ENCODE assay signal across 9 mouse cellular contexts in genomic region chr11:102257514-102257913, GRCm38 (mm10). TPM values are rescaled to one million over a fixed set of nuclear protein-coding genes. Genes with fewer than 3 reads are reported as not detected.
DNase-seq lines count a peak whose midpoint lies in the region; ATAC-seq lines count a peak whose summit lies in the region.
"Had no signal": no experiment of that assay in that cellular context is flagged by ENCODE, and none has a peak within 500 bp of the region (broad histone marks: within the 10 kb centered on the region; RNA-seq: fewer than 3 reads in every experiment).

No protein-coding gene starts in this region.

- DNase-seq in heart, postnatal 4 days, result peak; percentile 50
- no peak for DNase-seq in heart, postnatal 25 days (ENCODE audit: low spot score)
- DNase-seq in thymus, postnatal 14 days, result peak; percentile 27
- DNase-seq in thymus, postnatal 36 days, result no peak
- DNase-seq in thymus, postnatal 4 days, result peak; percentile 67
- no peak for DNase-seq in urinary bladder, adult 18-20 months (ENCODE audit: low spot score in 2 of 2)

- no peak overlapping the region for H3K4me2 ChIP-seq in forebrain, embryonic 12.5 days
- H3K4me2 ChIP-seq in hindbrain, embryonic 16.5 days (ENCODE audit: low read length), result no peak overlapping the region

- no peak for ATAC-seq in forebrain, embryonic 12.5 days (ENCODE audit: low FRiP score)
- no peak for ATAC-seq in hindbrain, embryonic 16.5 days

- H3K9me3 ChIP-seq in forebrain, embryonic 12.5 days, result no peaks in the 10 kb centered on the region
- no peaks in the 10 kb centered on the region for H3K9me3 ChIP-seq in hindbrain, embryonic 16.5 days (ENCODE audit: control insufficient read depth, low read length)

- H3K4me3 ChIP-seq in forebrain, embryonic 12.5 days (replicated peaks), result no peak overlapping the region
- no peak overlapping the region for H3K4me3 ChIP-seq in hindbrain, embryonic 16.5 days (ENCODE audit: low read length)

- WGBS in forebrain, embryonic 12.5 days, result 25% methylated on average over 9 of the region's 9 CpGs
- 31% methylated on average over 9 of the region's 9 CpGs for WGBS in hindbrain, embryonic 16.5 days

- peak overlapping the region; percentile 38 for H3K27ac ChIP-seq in forebrain, embryonic 12.5 days
- no peak overlapping the region for H3K27ac ChIP-seq in hindbrain, embryonic 16.5 days (ENCODE audit: low read depth, low read length)

- intact Hi-C loops in heart, postnatal 25 days (cut with DNase I), result no loop called here

- H3K36me3 ChIP-seq in forebrain, embryonic 12.5 days (replicated peaks), result peaks cover 51% of the 10 kb centered on the region
- no peaks in the 10 kb centered on the region for H3K36me3 ChIP-seq in hindbrain, embryonic 16.5 days (ENCODE audit: control insufficient read depth, insufficient read depth, low read length)

- H3K4me1 ChIP-seq in forebrain, embryonic 12.5 days, result peaks cover 14% of the 10 kb centered on the region
- H3K4me1 ChIP-seq in hindbrain, embryonic 16.5 days (ENCODE audit: control insufficient read depth, insufficient read depth, low read depth, low read length), result 0 out of 2 replicates have a peak, but pooled peaks cover 3% of the 10 kb centered on the region

- H3K9ac ChIP-seq in forebrain, embryonic 12.5 days, result no peak overlapping the region
- H3K9ac ChIP-seq in hindbrain, embryonic 16.5 days (ENCODE audit: low read depth, low read length), result no peak overlapping the region

- no peaks in the 10 kb centered on the region for H3K27me3 ChIP-seq in forebrain, embryonic 12.5 days
- H3K27me3 ChIP-seq in hindbrain, embryonic 16.5 days (replicated peaks; ENCODE audit: control insufficient read depth, insufficient read depth, low read length), result no peaks in the 10 kb centered on the region

RNA-seq across cellular contexts. Expression of gene BC030867, which starts 8.8 kb away (rescaled TPM):
- 1 to 10 TPM; 5.3 TPM for total RNA-seq in heart, postnatal 4 days (2021)
- under 1 TPM; 0.10 to 0.39 TPM for total RNA-seq in heart, postnatal 25 days (2021)
- polyA plus RNA-seq in forebrain, embryonic 12.5 days (2016; fragmentation: Nextera tagmentation; extraction: Ambion mirVana), result 18.5 and 19.4 TPM in 2 replicates
- 2.9 and 3.6 TPM in 2 replicates for polyA plus RNA-seq in hindbrain, embryonic 16.5 days (2015; fragmentation: Nextera tagmentation; extraction: Ambion mirVana)

RNA-seq across cellular contexts. Expression of gene Asb16, which starts 11.0 kb away (rescaled TPM):
- total RNA-seq in heart, postnatal 4 days (2021), result under 1 TPM; 0.33 to 0.41 TPM
- total RNA-seq in heart, postnatal 25 days (2021), result under 1 TPM; 0.61 to 0.68 TPM
- not detected in 2 replicates for polyA plus RNA-seq in forebrain, embryonic 12.5 days (2016; fragmentation: Nextera tagmentation; extraction: Ambion mirVana)
- 0.09 and 0.11 TPM in 2 replicates for polyA plus RNA-seq in hindbrain, embryonic 16.5 days (2015; fragmentation: Nextera tagmentation; extraction: Ambion mirVana)
- polyA plus RNA-seq: kidney, embryonic 16.5 days had no signal

RNA-seq across cellular contexts. Expression of gene Tmub2, which starts 27.2 kb away (rescaled TPM):
- total RNA-seq in heart, postnatal 4 days (2021), result 10 to 100 TPM; 26.6 to 27.7 TPM
- 10 to 100 TPM; 20.7 to 23.3 TPM for total RNA-seq in heart, postnatal 25 days (2021)
- polyA plus RNA-seq in forebrain, embryonic 12.5 days (2016; fragmentation: Nextera tagmentation; extraction: Ambion mirVana), result 53.9 and 55.9 TPM in 2 replicates
- 81.6 and 85.0 TPM in 2 replicates for polyA plus RNA-seq in hindbrain, embryonic 16.5 days (2015; fragmentation: Nextera tagmentation; extraction: Ambion mirVana)

RNA-seq across cellular contexts. Expression of gene Hdac5, which starts 27.5 kb away (rescaled TPM):
- 10 to 100 TPM; 90.7 to 91.4 TPM for total RNA-seq in heart, postnatal 4 days (2021)
- 100 to 1,000 TPM; 129 to 136 TPM for total RNA-seq in heart, postnatal 25 days (2021)
- 68.8 and 70.6 TPM in 2 replicates for polyA plus RNA-seq in forebrain, embryonic 12.5 days (2016; fragmentation: Nextera tagmentation; extraction: Ambion mirVana)
- 75.8 and 83.0 TPM in 2 replicates for polyA plus RNA-seq in hindbrain, embryonic 16.5 days (2015; fragmentation: Nextera tagmentation; extraction: Ambion mirVana)

RNA-seq across cellular contexts. Expression of gene Atxn7l3, which starts 38.9 kb away (rescaled TPM):
- 10 to 100 TPM; 36.8 to 39.4 TPM for total RNA-seq in heart, postnatal 4 days (2021)
- 10 to 100 TPM; 21.1 to 21.7 TPM for total RNA-seq in heart, postnatal 25 days (2021)
- polyA plus RNA-seq in forebrain, embryonic 12.5 days (2016; fragmentation: Nextera tagmentation; extraction: Ambion mirVana), result 22.4 and 22.6 TPM in 2 replicates
- polyA plus RNA-seq in hindbrain, embryonic 16.5 days (2015; fragmentation: Nextera tagmentation; extraction: Ambion mirVana), result 26.6 and 29.2 TPM in 2 replicates

Comparison
In these comparisons a context has a peak if more than half of its experiments do, and no peak if none do; other contexts are left out.
1. DNase-seq: peak in heart, postnatal 4 days (single experiment), thymus, postnatal 14 days (single experiment) and thymus, postnatal 4 days (single experiment); none in heart, postnatal 25 days (single experiment), thymus, postnatal 36 days (0 of 2) and urinary bladder, adult 18-20 months (0 of 2).
2. RNA of gene BC030867, which starts 8.8 kb away (total RNA-seq): 5.3 TPM in heart, postnatal 4 days; 0.10 to 0.39 TPM in heart, postnatal 25 days; every median in the first group is over 4 times any median in the second.